Mouse (Mus musculus): ENCODE data around the gene Disp1. TPM values are rescaled to one million over a fixed set of nuclear protein-coding genes. Genes with fewer than 3 reads are reported as not detected.

Disp1 gene
- total RNA-seq, 2 experiments from 2014 or later = 10.2 to 14.9 TPM

DNA sequence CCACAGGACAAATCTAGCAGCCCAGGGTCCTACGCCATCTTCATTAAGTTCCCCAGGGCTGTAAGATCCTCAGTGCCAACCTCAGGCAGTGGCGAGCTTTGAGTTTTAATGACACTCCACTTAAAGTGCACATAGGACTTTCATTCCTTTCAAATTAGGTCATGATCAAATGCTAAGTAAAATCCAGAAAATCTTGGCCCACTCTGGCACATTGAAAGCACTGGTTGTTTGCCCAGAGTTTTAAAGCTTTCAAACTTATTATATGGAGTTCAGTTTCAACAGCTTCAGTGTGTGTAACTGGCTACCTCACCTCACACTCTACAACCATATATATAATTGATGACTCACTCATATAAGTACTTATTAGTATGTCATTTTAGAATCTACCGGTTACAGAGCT is 87.9 kb downstream of the Disp1 start:
- DNase-seq = no peak

DNA sequence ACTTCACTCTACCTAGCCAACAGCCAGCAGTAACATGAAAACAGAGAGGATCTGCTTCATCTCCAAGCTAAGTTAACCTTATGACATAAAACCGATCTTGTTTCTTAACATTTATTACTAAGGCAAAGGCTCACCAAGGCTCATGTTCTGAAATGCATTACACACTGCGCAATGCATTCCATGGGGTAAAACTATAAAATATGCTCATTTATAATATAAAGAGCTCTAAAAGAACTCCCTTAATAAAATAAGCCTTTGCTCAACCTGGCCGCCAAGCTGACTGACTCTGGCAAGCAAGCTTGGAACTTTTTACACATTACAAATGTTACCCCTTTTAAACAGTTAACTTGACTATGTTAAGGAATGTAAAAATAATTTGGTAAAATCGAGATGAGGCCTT is 94.1 kb downstream of the Disp1 start:
- no peak for DNase-seq

DNA sequence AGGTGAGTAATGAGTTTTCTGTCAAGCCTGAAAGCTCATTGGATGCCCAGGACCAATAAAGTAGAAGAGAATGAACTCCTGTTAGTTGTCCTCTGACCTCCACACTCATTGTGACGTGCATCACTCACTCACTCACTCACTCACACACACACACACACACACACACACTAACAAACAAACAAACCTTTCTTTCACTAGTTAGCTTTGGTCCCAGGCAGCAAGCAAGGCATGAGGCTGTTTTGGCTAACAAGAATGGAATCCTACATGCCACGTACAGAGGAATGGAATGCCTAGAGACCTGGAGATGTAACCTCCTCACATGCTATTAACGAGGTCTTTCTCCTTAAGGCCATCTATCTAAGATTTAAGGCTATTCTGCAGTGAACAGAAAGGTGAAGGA is 97.6 kb downstream of the Disp1 start:
- no peak for DNase-seq

DNA sequence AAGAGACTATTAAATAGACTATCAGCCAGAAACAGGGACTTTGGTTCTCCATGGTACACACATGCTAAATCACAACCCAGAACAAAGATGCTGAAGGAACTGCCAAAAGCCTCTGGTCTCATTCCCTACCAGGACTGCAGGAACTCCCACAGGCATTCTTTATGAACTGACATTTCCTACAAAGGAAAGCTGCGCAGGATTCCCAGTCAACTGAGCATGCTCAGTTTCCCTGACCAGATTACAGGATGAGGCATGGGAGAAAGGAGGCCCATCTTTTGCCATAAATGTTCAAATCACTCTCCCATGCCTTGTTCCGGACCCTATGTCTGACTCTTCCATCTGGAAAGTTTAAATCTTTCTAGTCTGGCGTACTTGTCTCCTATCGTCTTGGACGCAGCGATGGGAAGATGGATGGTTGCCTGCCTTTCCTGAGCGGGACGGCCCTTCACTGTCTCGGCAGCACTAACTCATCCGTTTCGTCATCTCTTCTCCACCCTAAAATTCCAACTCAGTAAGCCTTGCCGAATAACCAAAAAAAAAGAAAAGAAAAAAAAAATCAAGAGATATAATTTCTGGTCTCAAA is 100.9 kb downstream of the Disp1 start:
- DNase-seq = no peak

DNA sequence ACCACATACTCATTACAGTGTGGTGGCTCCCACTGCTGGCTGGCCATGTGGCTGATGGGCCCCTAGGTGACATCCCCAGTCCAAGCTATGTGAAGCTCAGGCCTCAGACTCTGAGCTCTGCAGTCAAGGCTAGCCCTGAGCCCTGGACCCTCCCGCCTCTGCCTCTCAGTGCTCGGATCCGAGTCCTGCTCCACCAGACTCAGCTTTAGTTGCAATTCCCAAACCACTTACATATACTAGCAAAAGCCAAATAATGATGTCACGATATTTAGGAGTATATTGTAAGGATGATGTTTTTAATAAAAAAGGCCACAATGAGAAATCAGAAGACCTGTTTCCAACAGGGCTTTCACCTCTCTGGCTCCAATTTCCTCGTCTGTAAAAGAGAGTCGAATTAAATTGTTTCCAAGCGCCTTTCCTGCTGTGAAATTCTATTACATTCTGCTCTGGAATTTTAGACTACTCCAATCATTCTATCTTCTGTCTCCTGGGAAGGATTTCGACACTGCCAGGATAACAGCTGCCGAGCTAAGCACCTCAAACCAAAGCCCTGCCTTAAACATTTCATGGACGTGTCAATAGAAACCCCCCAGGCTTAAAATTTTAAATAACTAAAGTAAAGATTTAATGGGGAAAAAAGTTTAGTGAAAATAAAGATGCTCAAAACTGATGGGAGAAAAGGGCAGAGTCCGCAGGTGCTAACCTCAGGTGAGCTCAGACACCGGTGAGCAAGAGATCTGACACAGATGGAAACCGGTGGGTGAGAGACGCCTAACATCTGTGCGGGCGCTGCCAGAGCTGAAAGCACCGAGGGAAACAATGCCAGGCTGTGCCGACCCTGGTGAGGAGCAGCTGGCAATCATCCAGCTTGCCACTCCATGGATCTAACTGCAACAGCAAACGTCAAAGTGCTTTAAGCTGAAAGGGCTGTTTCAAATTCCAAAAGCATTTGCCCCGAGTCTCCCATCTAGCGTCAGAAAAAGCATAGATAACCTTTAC is 103.2 kb downstream of the Disp1 start:
- peak; percentile 38 for DNase-seq

DNA sequence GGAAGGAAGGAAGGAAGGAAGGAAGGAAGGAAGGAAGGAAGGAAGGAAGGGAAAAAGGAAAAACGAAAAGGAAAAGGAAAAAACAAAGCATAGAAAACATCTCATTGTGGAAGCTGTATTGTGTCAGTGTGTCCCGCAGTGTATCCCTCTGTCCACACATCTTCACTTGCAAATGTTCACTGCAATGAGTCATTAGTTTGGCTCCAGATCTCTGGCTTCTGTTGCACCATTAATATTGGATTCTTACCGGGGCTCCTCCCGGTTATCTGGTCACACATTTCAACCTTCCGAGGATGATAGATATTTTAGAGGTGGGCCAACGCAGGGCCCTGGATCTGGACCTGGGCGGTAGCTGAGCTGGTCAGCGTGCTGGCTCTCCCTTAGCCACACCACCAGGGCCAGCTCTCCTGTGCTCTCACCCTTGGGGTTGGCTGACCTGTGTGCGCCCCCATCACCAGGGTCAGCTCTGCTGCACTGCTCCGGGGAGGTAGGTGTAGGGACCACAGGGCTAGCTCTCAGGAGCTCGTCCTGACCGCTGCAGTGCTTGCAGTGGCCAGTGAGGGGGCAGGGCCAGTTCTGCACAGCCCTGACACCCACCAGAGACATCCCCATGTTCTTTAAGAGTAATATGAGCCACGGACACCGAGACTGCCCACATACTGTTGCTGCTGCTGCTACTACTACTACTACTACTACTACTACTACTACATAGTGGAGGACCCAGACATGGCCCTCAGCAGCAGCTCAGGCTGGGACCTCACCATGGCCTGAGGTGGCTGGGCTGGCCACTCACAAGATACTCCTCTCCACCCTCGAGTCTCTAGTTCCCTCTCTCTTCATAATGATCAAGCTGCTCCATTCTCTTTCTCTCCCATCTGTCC is 104.1 kb downstream of the Disp1 start:
- no peak for DNase-seq

DNA sequence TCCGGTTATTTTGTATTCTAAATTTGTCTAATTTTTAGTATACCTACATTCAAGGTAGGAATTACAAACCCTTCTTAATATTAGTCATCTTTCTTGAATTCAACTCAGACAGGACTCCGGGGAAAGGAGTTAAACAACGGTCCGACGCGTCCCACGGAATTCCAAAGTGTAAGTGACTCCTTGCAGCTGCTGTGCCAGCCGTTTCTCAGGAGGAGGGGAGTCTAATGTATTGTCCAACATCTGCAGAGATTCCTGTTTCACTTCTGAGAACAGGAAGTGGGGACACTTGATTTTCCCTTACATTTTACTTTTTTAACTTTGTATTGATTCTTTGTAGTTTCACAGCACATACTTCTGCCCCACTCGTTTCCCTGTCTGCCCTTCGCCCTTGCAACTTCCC is 104.9 kb downstream of the Disp1 start:
- DNase-seq = no peak

DNA sequence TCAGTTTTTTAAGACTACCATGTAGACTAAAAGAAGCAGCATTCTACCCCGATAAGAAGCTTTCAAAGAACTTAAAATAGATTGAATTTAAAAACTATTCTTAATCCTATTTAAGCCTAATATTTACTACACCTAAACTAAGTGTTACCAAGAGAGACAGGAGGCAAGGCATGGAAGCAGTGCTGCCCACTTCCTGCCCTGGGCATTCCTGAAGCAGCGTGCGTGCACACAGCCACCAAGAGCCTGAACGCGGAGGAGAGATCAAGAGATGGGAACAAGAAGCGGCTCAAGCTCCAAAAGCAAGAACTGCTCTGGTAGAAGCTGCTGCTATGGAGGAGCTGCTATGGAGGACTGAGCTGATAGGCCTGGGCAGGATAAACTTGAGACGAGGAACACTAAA is 106.2 kb downstream of the Disp1 start:
- no peak for DNase-seq

DNA sequence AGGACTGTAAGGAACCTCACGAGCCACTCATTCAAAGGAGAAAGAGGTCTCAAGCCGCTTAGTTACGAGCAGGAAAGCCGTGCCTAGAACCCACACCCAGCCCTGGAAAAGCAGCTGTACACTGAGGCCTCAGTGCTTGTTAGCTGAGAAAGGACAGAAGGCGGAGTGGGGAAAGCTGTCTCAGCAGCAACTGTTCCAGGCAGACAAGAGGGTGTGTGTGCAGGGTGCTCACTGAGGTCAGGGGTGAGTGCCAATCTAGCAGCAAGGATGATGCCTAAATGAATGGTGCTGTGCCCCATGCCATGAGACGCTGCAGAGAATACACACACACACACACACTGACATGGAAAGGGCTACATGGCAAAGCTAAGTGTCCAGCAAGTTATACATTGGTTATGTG is 106.8 kb downstream of the Disp1 start:
- no peak for DNase-seq

DNA sequence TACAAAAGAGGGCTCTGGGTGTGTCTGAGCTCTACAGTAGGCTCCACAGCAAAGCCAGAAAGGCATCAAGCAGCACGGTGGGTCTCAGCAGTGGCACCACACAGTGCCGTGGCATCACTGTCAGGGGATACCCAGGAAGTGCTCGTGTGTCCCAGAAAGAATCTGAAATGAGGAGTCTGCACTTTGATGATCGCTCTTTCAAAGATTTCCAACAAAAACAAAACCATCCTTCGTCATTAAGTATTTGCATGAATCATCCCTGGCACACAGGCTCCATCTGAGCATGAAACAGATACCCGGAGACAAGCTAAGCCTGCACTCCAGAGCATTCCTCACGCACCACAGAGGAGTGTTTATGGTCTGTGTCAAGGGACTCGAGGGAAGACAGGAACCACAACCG is 107.8 kb downstream of the Disp1 start:
- peak; percentile 37 for DNase-seq

DNA sequence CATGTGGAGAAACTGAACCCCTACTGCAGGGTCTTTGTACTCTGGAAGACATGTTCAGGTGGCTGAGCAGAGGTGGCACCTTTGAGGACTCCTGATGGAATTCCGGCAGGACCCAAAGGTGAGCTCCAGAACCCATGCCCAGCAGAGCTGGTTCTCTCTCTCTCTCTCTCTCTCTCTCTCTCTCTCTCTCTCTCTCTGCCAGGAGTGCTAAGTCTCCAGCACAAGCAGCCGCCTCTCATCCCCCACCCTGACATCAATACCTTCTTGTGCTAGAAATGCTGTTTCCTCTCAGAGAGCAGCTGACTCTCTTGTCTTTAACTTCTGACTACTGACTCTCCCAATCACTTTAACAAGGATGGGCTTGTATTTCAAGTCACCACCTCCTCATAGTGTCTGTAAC is 113.8 kb downstream of the Disp1 start:
- no peak for DNase-seq

DNA sequence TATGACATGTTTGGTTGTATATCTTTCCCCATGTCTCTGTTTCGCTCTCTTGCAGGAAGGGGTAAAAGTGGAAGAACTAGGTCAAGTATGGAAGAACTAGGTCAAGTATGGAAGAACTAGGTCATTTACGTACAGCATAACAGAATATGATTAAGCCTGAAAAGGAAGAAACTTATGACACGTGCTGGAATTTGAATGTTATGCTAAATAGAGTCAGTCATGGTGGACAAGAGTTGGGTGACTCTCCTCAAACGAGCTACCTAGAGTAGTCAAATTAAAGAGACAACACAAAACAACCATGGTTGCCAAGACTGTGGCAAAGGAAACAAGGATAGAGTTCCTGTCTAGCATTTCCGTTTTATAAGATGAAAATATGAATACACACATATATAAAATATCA is 116.6 kb downstream of the Disp1 start:
- no peak for DNase-seq

DNA sequence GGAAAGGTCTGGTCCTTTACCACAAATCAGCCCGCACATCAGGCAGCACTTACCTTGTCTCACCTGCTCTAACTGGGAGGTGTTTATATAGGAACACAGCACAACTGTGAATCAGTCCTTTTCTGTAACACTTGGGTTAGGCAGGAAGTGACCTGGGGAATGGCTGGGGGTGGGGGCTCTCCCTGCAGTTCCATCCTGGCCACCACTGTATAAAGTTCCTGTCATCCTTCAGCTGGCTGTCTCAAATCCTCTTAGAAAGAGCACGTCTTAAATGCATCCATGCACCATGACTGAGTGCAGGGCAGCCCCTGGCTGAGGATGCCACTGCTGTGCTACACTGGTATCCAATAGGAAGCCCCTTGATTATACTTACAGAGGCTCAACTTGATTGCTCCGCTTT is 118.5 kb downstream of the Disp1 start:
- DNase-seq = no peak

DNA sequence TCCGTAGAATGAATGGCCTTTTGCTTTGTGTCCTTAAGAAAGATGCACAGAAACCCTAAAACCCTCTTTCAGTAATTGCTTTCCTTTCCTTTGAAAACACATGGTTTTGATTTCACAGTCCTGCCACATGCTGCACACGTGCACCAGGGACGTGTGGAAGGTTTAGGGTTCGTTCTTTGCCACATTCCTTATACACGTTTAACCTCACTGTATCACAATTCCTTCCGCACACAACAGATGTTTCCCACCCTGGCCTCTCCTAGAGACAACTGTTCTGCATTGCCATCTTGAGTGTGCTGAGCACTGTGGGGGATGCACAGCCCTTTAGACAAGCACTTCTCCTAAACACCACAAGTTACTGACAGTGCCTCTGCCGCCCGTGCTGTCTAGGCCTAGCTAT is 119.2 kb downstream of the Disp1 start:
- no peak for DNase-seq

DNA sequence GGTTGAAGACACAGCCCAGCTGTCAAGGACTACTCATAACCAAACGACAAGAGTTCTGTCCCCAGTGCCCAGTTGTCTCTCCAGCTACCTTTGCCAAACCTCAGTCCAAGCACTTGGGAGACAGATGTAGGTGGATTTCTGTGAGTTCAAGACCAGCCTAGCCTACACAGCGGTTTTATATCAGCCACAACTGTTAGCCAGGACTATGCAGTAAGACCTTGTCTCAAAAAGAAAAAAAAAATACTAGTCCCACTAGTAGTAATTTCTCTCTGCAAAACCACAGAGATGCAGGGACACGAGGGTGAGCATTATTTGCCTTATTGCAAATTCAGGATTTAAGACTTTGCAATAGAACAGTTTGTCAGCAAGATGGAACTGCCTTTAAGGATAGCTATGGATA is 120.0 kb downstream of the Disp1 start:
- no peak for DNase-seq

DNA sequence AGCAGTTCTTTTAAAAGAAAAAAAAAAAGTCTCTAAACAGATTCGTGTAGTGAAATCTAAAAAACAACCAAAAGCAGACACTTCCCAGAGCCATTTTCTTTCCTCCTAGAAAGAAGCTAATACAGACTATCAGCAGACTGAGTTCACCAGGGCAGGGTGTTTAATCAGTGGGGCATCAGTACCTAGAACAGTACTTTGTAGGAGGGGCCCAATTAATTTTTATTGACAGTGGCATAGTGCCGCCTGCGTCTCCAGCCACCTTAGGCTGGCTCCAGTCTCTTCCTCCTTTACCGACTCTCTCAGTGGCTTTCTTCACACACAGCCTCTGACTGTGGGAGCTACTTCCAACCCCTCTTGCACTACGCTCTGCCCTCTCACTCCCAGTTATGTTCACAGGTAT is 121.1 kb downstream of the Disp1 start:
- no peak for DNase-seq

DNA sequence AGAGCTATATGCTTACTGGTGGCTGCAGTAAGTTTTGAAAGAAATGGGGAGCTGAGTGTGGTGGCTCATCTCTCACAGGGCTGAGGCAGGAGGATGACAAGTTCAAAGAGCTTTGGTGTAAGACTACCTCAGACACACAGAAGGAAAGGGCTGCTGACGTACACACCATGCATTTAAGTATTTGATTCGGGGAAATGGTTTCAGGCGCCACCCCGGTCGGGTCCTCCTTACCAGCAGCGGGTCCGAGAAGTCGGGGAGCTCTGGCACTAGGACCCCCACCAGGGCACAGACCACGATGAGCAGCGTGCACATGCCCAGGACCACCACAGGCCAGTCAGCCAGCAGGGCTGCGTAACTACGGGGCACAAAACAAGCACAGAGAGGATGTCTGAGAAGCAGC is 121.6 kb downstream of the Disp1 start:
- DNase-seq = no peak

DNA sequence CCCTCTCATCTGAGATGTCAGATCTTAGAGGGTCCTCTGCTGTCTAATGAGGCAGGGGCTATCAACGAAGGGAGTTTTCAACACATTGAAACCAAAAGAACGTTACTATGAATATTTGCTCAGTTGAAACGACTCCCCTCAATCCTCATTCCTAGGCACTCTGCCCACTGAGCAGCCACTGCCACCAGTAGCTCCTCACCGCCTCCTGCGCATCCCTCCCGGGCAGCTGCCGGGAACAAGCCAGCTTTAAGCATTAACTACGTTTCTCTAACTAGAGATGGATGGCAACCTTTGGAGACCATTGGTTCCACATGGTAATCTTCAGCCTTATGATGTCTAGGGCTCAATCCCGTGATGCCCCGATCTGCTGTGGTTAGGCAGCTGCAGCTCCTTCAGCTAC is 123.7 kb downstream of the Disp1 start:
- DNase-seq = no peak

DNA sequence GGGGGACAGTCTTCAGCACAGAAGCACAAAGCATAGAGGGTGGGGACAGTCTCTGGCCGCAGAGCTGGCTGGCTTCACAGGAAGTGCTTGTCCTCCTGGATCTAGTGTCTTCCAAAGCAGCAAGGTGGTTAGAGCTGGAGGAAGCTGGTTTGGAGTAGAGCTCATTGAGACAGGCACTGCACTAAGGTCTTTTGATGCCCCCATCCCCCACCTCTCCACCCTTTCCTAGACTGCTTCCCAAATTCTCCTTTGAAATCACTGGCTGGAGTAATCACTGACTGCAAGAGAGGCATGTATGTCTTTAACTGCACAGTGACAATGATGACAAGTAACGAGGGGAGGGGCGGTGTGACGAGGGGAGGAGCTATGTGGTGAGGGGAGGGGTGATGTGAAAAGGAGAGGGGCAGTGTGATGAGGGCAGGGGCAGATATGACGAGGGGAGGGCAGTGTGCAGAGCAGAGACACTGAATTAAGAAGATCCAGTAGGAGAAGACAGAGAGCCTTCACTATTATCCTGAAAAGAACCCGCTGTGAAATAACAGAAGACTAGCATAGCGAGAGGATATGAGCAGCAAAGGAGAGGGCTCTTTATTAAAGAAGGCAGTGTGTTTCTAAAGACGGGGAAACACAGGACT is 125.8 kb downstream of the Disp1 start:
- no peak for DNase-seq

DNA sequence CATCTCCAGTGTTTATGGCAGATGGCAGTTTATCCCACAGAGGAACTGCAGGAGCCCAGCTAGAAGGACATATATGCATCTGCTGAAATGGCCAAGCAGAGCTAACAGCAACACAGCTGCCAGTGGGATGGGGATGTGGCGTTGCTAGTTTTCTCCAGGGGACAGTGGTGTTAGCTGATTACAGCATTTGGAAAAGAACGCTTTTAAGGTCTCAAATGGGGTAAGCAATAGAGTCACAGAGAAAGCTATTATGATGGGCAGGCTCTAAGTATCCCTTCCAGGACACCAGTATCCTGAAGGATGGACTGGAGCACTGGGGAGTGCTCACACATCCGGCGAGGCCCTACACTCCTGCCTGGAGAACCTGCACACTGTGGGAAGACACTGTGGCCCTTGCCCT is 129.0 kb downstream of the Disp1 start:
- DNase-seq = no peak

DNA sequence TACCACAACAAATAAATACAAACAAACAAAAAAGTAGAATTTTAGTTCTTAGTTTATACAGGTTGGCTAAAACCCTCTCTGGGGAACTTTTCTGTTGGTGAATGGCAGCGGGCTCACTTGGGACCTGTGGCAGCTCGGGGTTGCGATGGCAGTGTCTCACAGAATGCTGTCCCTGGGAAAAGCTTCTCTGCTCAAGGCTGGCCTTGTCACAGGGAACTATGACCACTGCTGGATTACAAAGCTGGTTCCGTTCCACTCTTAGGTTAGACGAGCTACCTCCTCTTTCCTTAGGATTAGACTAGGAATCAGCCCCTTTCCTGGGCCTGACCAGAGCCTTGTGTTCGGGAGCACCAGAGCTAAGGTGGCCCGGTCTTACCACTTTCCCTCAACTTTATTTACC is 130.1 kb downstream of the Disp1 start:
- no peak for DNase-seq

DNA sequence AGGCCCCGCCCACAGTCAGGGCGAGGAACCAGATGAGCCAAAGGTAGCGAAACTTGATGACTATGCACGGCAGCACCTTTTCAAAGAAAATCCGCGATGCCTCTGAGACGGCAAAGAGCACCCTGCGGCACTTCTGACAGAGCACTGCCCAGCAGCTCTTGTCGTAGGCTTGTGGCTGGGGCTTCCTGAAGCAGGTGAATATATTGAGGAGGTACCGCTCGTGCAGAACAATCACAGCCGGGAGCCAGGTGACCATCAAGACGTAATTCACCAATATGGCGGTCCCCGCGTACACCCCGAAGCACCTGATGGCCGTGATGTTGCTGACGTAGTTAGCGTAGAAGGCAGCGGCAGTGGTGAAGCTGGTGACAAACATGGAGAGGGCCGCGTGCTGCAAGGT is 132.7 kb downstream of the Disp1 start:
- no peak for DNase-seq
